ENCODE assay signal across 7 mouse cellular contexts in genomic region chr19:57315013-57315565, GRCm38 (mm10). TPM values are rescaled to one million over a fixed set of nuclear protein-coding genes. Genes with fewer than 3 reads are reported as not detected.
DNase-seq lines count a peak whose midpoint lies in the region; ATAC-seq and TF ChIP-seq lines count a peak whose summit lies in the region.

No protein-coding gene starts in this region.

- peak overlapping the region; percentile 53 for H3K4me3 ChIP-seq in lung, embryonic 15.5 days
- H3K4me3 ChIP-seq in embryonic fibroblast, embryonic 13.5 days (ENCODE audit: insufficient read depth, low read length), result peak overlapping the region; percentile 29
- H3K4me3 ChIP-seq in limb, embryonic 12.5 days (replicated peaks), result peak overlapping the region; percentile 50
- H3K4me3 ChIP-seq in small intestine, adult 2 months (ENCODE audit: low read depth, low read length), result peak overlapping the region; percentile 90

- WGBS in lung, embryonic 15.5 days, result 38% methylated on average over 11 of the region's 11 CpGs
- 49% methylated on average over 11 of the region's 11 CpGs for WGBS in limb, embryonic 12.5 days
- 38% methylated on average over 11 of the region's 11 CpGs for WGBS in small intestine, adult 2 months

- no peak for TF ChIP-seq CTCF in embryonic fibroblast, embryonic 13.5 days (IDR thresholded peaks at IDR 0.05; ENCODE audit: borderline replicate concordance, insufficient read depth, low read length)
- no peak for TF ChIP-seq CTCF in small intestine, adult 2 months (IDR thresholded peaks at IDR 0.05; ENCODE audit: extremely low read depth, insufficient read length, insufficient replicate concordance, low read depth, low read length)

- DNase-seq in lung, postnatal 14 days, result no peak
- DNase-seq in thymus, postnatal 4 days, result no peak
- DNase-seq in right cerebral cortex, adult 18-20 months, result no peak

- H3K27ac ChIP-seq in lung, embryonic 15.5 days, result no peak overlapping the region
- H3K27ac ChIP-seq in embryonic fibroblast, embryonic 13.5 days (ENCODE audit: insufficient read depth, low read length), result no peak overlapping the region
- no peak overlapping the region for H3K27ac ChIP-seq in limb, embryonic 12.5 days
- H3K27ac ChIP-seq in small intestine, adult 2 months (ENCODE audit: insufficient read depth, low read depth, low read length), result peak overlapping the region; percentile 96

- peaks cover 12% of the 10 kb centered on the region; the same call in 1 of the 2 replicates for H3K4me1 ChIP-seq in lung, embryonic 15.5 days
- peaks cover 4% of the 10 kb centered on the region for H3K4me1 ChIP-seq in embryonic fibroblast, embryonic 13.5 days (ENCODE audit: control insufficient read depth, insufficient read depth, low read length)
- H3K4me1 ChIP-seq in limb, embryonic 12.5 days (replicated peaks), result peaks cover 11% of the 10 kb centered on the region
- H3K4me1 ChIP-seq in small intestine, adult 2 months (ENCODE audit: control insufficient read depth, insufficient read depth, insufficient read length, low read length), result peaks cover 10% of the 10 kb centered on the region

- ATAC-seq in lung, embryonic 15.5 days (ENCODE audit: borderline replicate concordance, extremely low read depth, low FRiP score, low TSS enrichment), result no peak
- ATAC-seq in limb, embryonic 12.5 days (ENCODE audit: insufficient number of reproducible peaks, insufficient read depth, low FRiP score, low TSS enrichment, low read depth), result no peak

- H3K27me3 ChIP-seq in lung, embryonic 15.5 days, result peaks cover 40% of the 10 kb centered on the region
- peaks cover 57% of the 10 kb centered on the region for H3K27me3 ChIP-seq in limb, embryonic 12.5 days
- H3K27me3 ChIP-seq in small intestine, adult 2 months (ENCODE audit: control insufficient read depth, insufficient read depth, low read length), result no peaks in the 10 kb centered on the region

- no peak for TF ChIP-seq POLR2A in embryonic fibroblast, embryonic 13.5 days (IDR thresholded peaks at IDR 0.05; ENCODE audit: low read depth, low read length)
- TF ChIP-seq POLR2A in small intestine, adult 2 months (IDR thresholded peaks at IDR 0.05; ENCODE audit: low read depth, low read length), result no peak

- no peaks in the 10 kb centered on the region for H3K36me3 ChIP-seq in lung, embryonic 15.5 days
- no peaks in the 10 kb centered on the region for H3K36me3 ChIP-seq in limb, embryonic 12.5 days
- no peaks in the 10 kb centered on the region for H3K36me3 ChIP-seq in small intestine, adult 2 months (ENCODE audit: control insufficient read depth, insufficient read depth, low read length)

- H3K9ac ChIP-seq in lung, embryonic 15.5 days, result peak overlapping the region; percentile 55
- H3K9ac ChIP-seq in limb, embryonic 12.5 days (replicated peaks), result peak overlapping the region; percentile 52

- no peaks in the 10 kb centered on the region for H3K9me3 ChIP-seq in lung, embryonic 15.5 days
- no peaks in the 10 kb centered on the region for H3K9me3 ChIP-seq in limb, embryonic 12.5 days

- H3K4me2 ChIP-seq in lung, embryonic 15.5 days, result peak overlapping the region; percentile 92
- H3K4me2 ChIP-seq in limb, embryonic 12.5 days, result peak overlapping the region; percentile 98

RNA-seq across cellular contexts. Expression of gene Ablim1, which starts 0.4 kb away (rescaled TPM):
- 39.3 and 48.2 TPM in 2 replicates for polyA plus RNA-seq in lung, embryonic 15.5 days (2015; fragmentation: Nextera tagmentation; extraction: Ambion mirVana)
- polyA plus RNA-seq in embryonic fibroblast, embryonic 13.5 days (2011; ENCODE audit: insufficient read length, low read depth, missing spikeins), result 16.7 and 24.0 TPM in 2 replicates
- 22.1 and 26.1 TPM in 2 replicates for polyA plus RNA-seq in limb, embryonic 12.5 days (2016; fragmentation: Nextera tagmentation; extraction: Ambion mirVana)
- 25.6 and 47.2 TPM in 2 replicates for polyA plus RNA-seq in small intestine, adult 2 months (2012; rRNA removed)

RNA-seq across cellular contexts. Expression of gene Fam160b1, which starts 45.4 kb away (rescaled TPM):
- polyA plus RNA-seq in lung, embryonic 15.5 days (2015; fragmentation: Nextera tagmentation; extraction: Ambion mirVana), result 14.0 and 15.0 TPM in 2 replicates
- polyA plus RNA-seq in embryonic fibroblast, embryonic 13.5 days (2011; ENCODE audit: insufficient read length, low read depth, missing spikeins), result 23.6 and 24.7 TPM in 2 replicates
- 17.6 and 18.1 TPM in 2 replicates for polyA plus RNA-seq in limb, embryonic 12.5 days (2016; fragmentation: Nextera tagmentation; extraction: Ambion mirVana)
- polyA plus RNA-seq in small intestine, adult 2 months (2012; rRNA removed), result 6.4 and 11.5 TPM in 2 replicates

Comparison
In these comparisons a context has a peak if more than half of its experiments do, and no peak if none do; other contexts are left out.
1. H3K4me3 ChIP-seq: peak in every context shown above with its lines; median percentile 90 in small intestine, adult 2 months; 53 in lung, embryonic 15.5 days; 50 in limb, embryonic 12.5 days; 29 in embryonic fibroblast, embryonic 13.5 days.